Mouse (Mus musculus) cerebellum, adult 2 months (tissue): ENCODE data around the gene Sowaha.

ENCODE experiments used
- CTCF ChIP-seq: fragments of 200-500 bp; IDR thresholded peaks from 2 replicates; pipeline ENCODE4 v1.5.1; 2011; ENCODE audit warnings: low read depth, mild to moderate bottlenecking, control low read depth, low read length, moderate library complexity, borderline replicate concordance; ENCODE audit not compliant: insufficient read depth
- POLR2A ChIP-seq: fragments of 200-500 bp; IDR thresholded peaks from 2 replicates; pipeline ENCODE4 v1.6.1; 2011; ENCODE audit warnings: low read length, control low read depth, borderline replicate concordance; ENCODE audit not compliant: insufficient read depth

- TF ChIP-seq POLR2A (no peak), CTCF (no peak)
These were observed 27.7 kb downstream of the Sowaha start for GRCm38 (mm10) chr11:53452396-53452795.
